Mouse (Mus musculus) embryonic fibroblast, embryonic 13.5 days (primary cell): ENCODE data around the gene Lypd6. TPM values are rescaled to one million over a fixed set of nuclear protein-coding genes. Genes with fewer than 3 reads are reported as not detected.
A peak's percentile ranks its signal among the peaks of the same experiment; 100 is the strongest.

Experiments used
- H3K27ac ChIP-seq: 2 replicates; pipeline ENCODE4 v1.5.1; 2012; ENCODE audit warnings: low read length, control low read depth, inconsistent platforms; ENCODE audit not compliant: insufficient read depth
- H3K4me1 ChIP-seq: 2 replicates; pipeline ENCODE4 v1.6.1; 2011; ENCODE audit warnings: low read length; ENCODE audit not compliant: control insufficient read depth, insufficient read depth
- H3K4me3 ChIP-seq: 2 replicates; pipeline ENCODE4 v1.5.1; 2011; ENCODE audit warnings: mild to moderate bottlenecking, control low read depth, low read length; ENCODE audit not compliant: insufficient read depth
- CTCF ChIP-seq: IDR thresholded peaks from 2 replicates; pipeline ENCODE4 v1.5.1; 2011; ENCODE audit warnings: mild to moderate bottlenecking, control low read depth, low read length, moderate library complexity, borderline replicate concordance; ENCODE audit not compliant: insufficient read depth
- POLR2A ChIP-seq: IDR thresholded peaks from 2 replicates; pipeline ENCODE4 v1.6.1; 2011; ENCODE audit warnings: low read depth, mild to moderate bottlenecking, control low read depth, low read length, moderate library complexity
- polyA plus RNA-seq: library from polyadenylated mRNA; stranded (reverse); fragments of >200 nt; gene quantifications from 2 replicates; pipeline ENCODE4 v1.2.4, GENCODE M21; 2011; ENCODE audit warnings: low read depth; ENCODE audit not compliant: missing spikeins, insufficient read length

Gene Lypd6
- polyA plus RNA-seq, 1 experiment: 2.2 TPM

DNA sequence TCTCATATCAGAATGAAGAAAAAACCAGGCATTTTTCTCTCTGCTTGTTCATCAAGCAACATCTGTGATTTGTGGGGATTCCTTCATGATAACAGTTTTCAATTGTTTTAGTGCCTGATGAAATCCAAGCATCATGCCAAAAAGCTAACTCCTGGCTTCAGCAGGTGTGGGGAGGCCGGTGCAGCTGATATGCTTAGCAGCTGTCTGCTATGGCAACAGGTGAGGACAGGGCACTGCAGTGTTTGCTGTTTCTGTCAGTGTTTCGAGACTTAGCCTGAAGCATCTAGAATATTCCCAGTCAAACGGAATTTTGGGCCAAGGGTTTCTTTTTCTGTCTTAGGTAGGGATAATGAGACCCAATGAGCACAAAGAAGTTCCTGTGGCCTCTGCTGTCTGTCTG, 39.4 kb downstream of the Lypd6 start:
- Histone ChIP-seq H3K27ac (no peak overlapping the region), H3K4me3 (no peak overlapping the region), H3K4me1 (peaks cover 7% of the 10 kb centered on the region; the same call in 1 of the 2 replicates)
- TF ChIP-seq CTCF (no peak), POLR2A (no peak)

DNA sequence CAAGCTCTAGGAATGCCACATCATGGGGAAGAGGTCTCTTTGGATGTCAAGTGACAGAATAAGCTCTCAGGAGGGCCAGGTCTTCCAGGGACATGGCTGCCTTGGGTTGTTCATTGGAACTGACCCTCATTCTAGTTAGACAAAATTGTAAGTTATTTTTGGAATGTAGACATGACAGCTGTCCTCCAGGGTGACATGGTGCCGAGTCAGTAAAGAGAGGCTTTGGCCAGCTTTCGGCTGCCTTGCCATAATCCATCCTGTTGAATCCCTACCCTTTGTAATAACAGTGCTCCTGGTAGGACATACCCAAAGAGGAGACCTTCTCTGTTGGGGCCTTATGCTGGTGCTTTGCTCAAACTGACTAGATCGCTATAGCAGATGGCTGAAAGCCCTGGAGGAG, 39.8 kb downstream of the Lypd6 start:
- Histone ChIP-seq H3K4me1 (peaks cover 7% of the 10 kb centered on the region; the same call in 1 of the 2 replicates), H3K4me3 (no peak overlapping the region), H3K27ac (no peak overlapping the region)
- no peak for TF ChIP-seq POLR2A
- no peak for TF ChIP-seq CTCF

GRCm38 (mm10) chr2:50106879-50107278, 40.6 kb downstream of the Lypd6 start:
- Histone ChIP-seq H3K4me1 (peaks cover 7% of the 10 kb centered on the region; the same call in 1 of the 2 replicates), H3K27ac (peak overlapping the region; percentile 36; the same call in 1 of the 2 replicates), H3K4me3 (no peak overlapping the region)
- TF ChIP-seq POLR2A: no peak
- TF ChIP-seq CTCF: no peak

- no peak overlapping the region for H3K4me3 ChIP-seq
- H3K27ac ChIP-seq: no peak overlapping the region
- no peak for TF ChIP-seq CTCF
- no peak for TF ChIP-seq POLR2A
Observed at GRCm38 (mm10) chr2:50110167-50110566, 43.9 kb downstream of the Lypd6 start.

GRCm38 (mm10) chr2:50111169-50111568, 44.9 kb downstream of the Lypd6 start:
- TF ChIP-seq CTCF (no peak), POLR2A (no peak)
- Histone ChIP-seq H3K4me1 (peaks cover 2% of the 10 kb centered on the region; the same call in 1 of the 2 replicates), H3K4me3 (no peak overlapping the region), H3K27ac (no peak overlapping the region)

More at GRCm38 (mm10) chr2:50110167-50110566, 43.9 kb downstream of the Lypd6 start:
- H3K4me1 ChIP-seq: peaks cover 2% of the 10 kb centered on the region; the same call in 1 of the 2 replicates

- H3K4me1 ChIP-seq: peaks cover 2% of the 10 kb centered on the region; the same call in 1 of the 2 replicates
- H3K4me3 ChIP-seq: no peak overlapping the region
- no peak overlapping the region for H3K27ac ChIP-seq
- TF ChIP-seq POLR2A: no peak
- no peak for TF ChIP-seq CTCF
Observed at GRCm38 (mm10) chr2:50111609-50112008, 45.4 kb downstream of the Lypd6 start.

DNA sequence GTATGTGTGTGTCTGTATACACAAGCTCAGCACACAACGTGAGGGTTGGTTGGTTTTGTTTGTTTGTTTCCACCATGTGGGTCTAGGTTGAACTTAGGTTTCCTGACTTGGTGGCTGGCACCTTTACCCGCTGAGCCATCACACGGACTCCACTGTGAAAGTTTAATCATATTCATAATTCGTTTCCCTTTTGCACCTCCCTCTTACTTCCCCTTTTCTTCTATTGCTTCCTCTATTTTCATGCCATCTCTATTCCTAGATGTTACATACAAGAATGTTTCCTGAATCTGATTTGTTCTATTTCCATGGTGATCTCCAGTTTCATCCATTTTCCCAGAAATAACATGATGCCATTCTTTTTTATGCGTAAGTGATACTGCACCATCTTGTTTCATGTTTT, 46.2 kb downstream of the Lypd6 start:
- TF ChIP-seq POLR2A: no peak
- no peak for TF ChIP-seq CTCF
- H3K27ac ChIP-seq: no peak overlapping the region
- H3K4me1 ChIP-seq: no peaks in the 10 kb centered on the region
- no peak overlapping the region for H3K4me3 ChIP-seq

- no peak overlapping the region for H3K4me3 ChIP-seq
- no peaks in the 10 kb centered on the region for H3K4me1 ChIP-seq
- no peak for TF ChIP-seq POLR2A
- H3K27ac ChIP-seq: no peak overlapping the region
Observed at GRCm38 (mm10) chr2:50119101-50119500, 52.9 kb downstream of the Lypd6 start.

- no peak for TF ChIP-seq CTCF
- TF ChIP-seq POLR2A: no peak
- no peaks in the 10 kb centered on the region for H3K4me1 ChIP-seq
- H3K27ac ChIP-seq: no peak overlapping the region
- no peak overlapping the region for H3K4me3 ChIP-seq
Observed at GRCm38 (mm10) chr2:50120839-50121238, 54.6 kb downstream of the Lypd6 start.

DNA sequence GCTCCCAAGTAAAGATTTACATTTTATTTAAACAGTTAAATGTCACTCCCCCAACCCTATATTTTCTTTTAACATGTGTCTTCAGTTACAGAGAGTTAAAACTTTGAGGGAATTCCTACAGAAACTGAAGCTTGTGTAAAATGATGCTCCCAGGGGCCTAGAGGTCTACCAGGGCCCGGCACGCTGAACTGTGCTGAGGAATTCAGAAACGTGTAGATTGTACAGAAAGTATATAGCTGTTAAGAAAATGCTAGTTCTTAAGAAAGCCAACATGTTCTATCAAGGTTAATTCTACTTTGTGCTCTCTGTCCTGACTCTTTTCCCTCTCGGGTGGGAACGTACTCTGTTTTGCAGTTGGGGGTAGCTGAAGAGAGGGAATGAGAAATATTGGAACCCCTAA, 57.1 kb downstream of the Lypd6 start:
- TF ChIP-seq POLR2A (no peak), CTCF (no peak)
- H3K27ac ChIP-seq: no peak overlapping the region

DNA sequence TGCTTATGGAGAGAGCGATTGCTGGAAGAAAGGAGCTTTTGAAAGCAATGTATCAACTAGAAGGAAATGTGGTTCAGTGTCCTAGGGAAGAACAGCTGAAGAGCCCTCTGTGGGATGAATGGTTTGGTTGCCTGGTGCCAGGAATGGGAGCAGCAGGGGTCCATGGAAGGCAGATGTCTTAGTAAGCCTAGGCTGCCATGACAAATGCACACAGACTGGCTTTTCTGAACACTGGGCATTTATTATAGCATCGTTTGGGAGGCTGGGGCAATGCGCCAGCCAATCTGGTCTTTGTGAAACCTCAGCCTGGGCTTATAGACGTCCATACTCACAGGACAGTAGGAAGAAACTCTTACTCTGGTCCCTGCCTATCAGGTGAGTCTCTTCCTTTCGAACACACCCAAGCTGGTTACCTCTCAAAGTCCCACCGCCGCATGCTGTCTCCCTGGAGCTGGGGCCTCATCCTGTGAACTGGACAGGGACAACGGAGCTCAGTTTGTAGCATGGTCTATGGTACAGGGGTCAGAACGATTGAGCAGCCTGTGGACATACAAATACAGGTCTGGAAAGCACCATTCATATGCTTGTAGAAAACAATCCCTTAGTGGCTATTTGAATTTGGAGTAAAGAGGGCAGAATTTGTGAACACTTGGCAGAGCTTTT, 61.4 kb downstream of the Lypd6 start:
- TF ChIP-seq CTCF (no peak), POLR2A (no peak)
- Histone ChIP-seq H3K27ac (no peak overlapping the region), H3K4me1 (no peaks in the 10 kb centered on the region), H3K4me3 (no peak overlapping the region)

More for the DNA sequence above, 57.1 kb downstream of the Lypd6 start:
- Histone ChIP-seq H3K4me1 (no peaks in the 10 kb centered on the region), H3K4me3 (no peak overlapping the region)
